Mouse (Mus musculus): ENCODE measurements around the gene Arpc1a. TPM values are rescaled to one million over a fixed set of nuclear protein-coding genes. Genes with fewer than 3 reads are reported as not detected.
"Not testable (repeated sequence)": the region's sequence is repeated elsewhere in the genome, so short reads cannot be mapped to it uniquely, and the experiment has no call there.

Gene Arpc1a
- total RNA-seq, 1 experiment from 2014 or later = 51.2 TPM

- no peak for ATAC-seq (replicated peaks in 1 of 2; ENCODE audit: insufficient read depth in 1 of 2, low FRiP score in 2 of 2, low TSS enrichment in 1 of 2, low read depth in 1 of 2, poor library complexity in 2 of 2, severe bottlenecking in 2 of 2)
These were observed 39.8 kb downstream of the Arpc1a start for GRCm38 (mm10) chr5:145123396-145123795.

GRCm38 (mm10) chr5:145126580-145126979 is 43.0 kb downstream of the Arpc1a start:
- no peak for ATAC-seq (replicated peaks in 1 of 2; ENCODE audit: insufficient read depth in 1 of 2, low FRiP score in 2 of 2, low TSS enrichment in 1 of 2, low read depth in 1 of 2, poor library complexity in 2 of 2, severe bottlenecking in 2 of 2)

GRCm38 (mm10) chr5:145129124-145129523 is 45.5 kb downstream of the Arpc1a start:
- ATAC-seq (replicated peaks in 1 of 2; ENCODE audit: insufficient read depth in 1 of 2, low FRiP score in 2 of 2, low TSS enrichment in 1 of 2, low read depth in 1 of 2, poor library complexity in 2 of 2, severe bottlenecking in 2 of 2) = no peak

GRCm38 (mm10) chr5:145129773-145130172 is 46.1 kb downstream of the Arpc1a start:
- ATAC-seq (replicated peaks in 1 of 2; ENCODE audit: insufficient read depth in 1 of 2, low FRiP score in 2 of 2, low TSS enrichment in 1 of 2, low read depth in 1 of 2, poor library complexity in 2 of 2, severe bottlenecking in 2 of 2) = not testable (repeated sequence)

GRCm38 (mm10) chr5:145130191-145130590 is 46.6 kb downstream of the Arpc1a start:
- no peak for ATAC-seq (replicated peaks in 1 of 2; ENCODE audit: insufficient read depth in 1 of 2, low FRiP score in 2 of 2, low TSS enrichment in 1 of 2, low read depth in 1 of 2, poor library complexity in 2 of 2, severe bottlenecking in 2 of 2)

- 0 out of 4 replicates have a peak, but pooled peaks have one; percentile 13 to 19 for ATAC-seq (replicated peaks in 1 of 2; ENCODE audit: insufficient read depth in 1 of 2, low FRiP score in 2 of 2, low TSS enrichment in 1 of 2, low read depth in 1 of 2, poor library complexity in 2 of 2, severe bottlenecking in 2 of 2)
These were observed 47.4 kb downstream of the Arpc1a start for GRCm38 (mm10) chr5:145130995-145131394.

GRCm38 (mm10) chr5:145133275-145133674 is 49.6 kb downstream of the Arpc1a start:
- not testable (repeated sequence) for ATAC-seq (replicated peaks in 1 of 2; ENCODE audit: insufficient read depth in 1 of 2, low FRiP score in 2 of 2, low TSS enrichment in 1 of 2, low read depth in 1 of 2, poor library complexity in 2 of 2, severe bottlenecking in 2 of 2)

- no peak for ATAC-seq (replicated peaks in 1 of 2; ENCODE audit: insufficient read depth in 1 of 2, low FRiP score in 2 of 2, low TSS enrichment in 1 of 2, low read depth in 1 of 2, poor library complexity in 2 of 2, severe bottlenecking in 2 of 2)
These were observed 55.2 kb downstream of the Arpc1a start for GRCm38 (mm10) chr5:145138836-145139235.

GRCm38 (mm10) chr5:145139571-145140519 is 56.2 kb downstream of the Arpc1a start, which contains the start of the genes Pdap1 and Bud31:
Gene Pdap1 (minus strand): TSS chr5:145140238.
Gene Bud31 (plus strand): TSS chr5:145140362.
- peak; percentile 88 to 90 for ATAC-seq (replicated peaks in 1 of 2; ENCODE audit: insufficient read depth in 1 of 2, low FRiP score in 2 of 2, low TSS enrichment in 1 of 2, low read depth in 1 of 2, poor library complexity in 2 of 2, severe bottlenecking in 2 of 2)

- no peak; a peak in 1 of 4 replicates for ATAC-seq (replicated peaks in 1 of 2; ENCODE audit: insufficient read depth in 1 of 2, low FRiP score in 2 of 2, low TSS enrichment in 1 of 2, low read depth in 1 of 2, poor library complexity in 2 of 2, severe bottlenecking in 2 of 2)
These were observed 57.0 kb downstream of the Arpc1a start for GRCm38 (mm10) chr5:145140611-145141010.

GRCm38 (mm10) chr5:145147748-145148147 is 64.1 kb downstream of the Arpc1a start:
- ATAC-seq (replicated peaks in 1 of 2; ENCODE audit: insufficient read depth in 1 of 2, low FRiP score in 2 of 2, low TSS enrichment in 1 of 2, low read depth in 1 of 2, poor library complexity in 2 of 2, severe bottlenecking in 2 of 2) = no peak

GRCm38 (mm10) chr5:145149294-145149693 is 65.7 kb downstream of the Arpc1a start:
- no peak for ATAC-seq (replicated peaks in 1 of 2; ENCODE audit: insufficient read depth in 1 of 2, low FRiP score in 2 of 2, low TSS enrichment in 1 of 2, low read depth in 1 of 2, poor library complexity in 2 of 2, severe bottlenecking in 2 of 2)

- ATAC-seq (replicated peaks in 1 of 2; ENCODE audit: insufficient read depth in 1 of 2, low FRiP score in 2 of 2, low TSS enrichment in 1 of 2, low read depth in 1 of 2, poor library complexity in 2 of 2, severe bottlenecking in 2 of 2) = no peak
These were observed 69.1 kb downstream of the Arpc1a start for GRCm38 (mm10) chr5:145152690-145153089.

Other genes starting within 250 kb of the Arpc1a start
- gene Smurf1, start 118.0 kb upstream of the Arpc1a start, total RNA-seq (2017) = 7.9 and 10.4 TPM in 2 replicates
- not detected in 2 replicates for gene Gm4871, start 51.1 kb upstream of the Arpc1a start, total RNA-seq (2017)
- gene 1700018F24Rik, start 40.8 kb upstream of the Arpc1a start, total RNA-seq (2017) = not detected in 2 replicates
- gene Kpna7, start 200 bp downstream of the Arpc1a start, total RNA-seq (2017) = not detected in 2 replicates
- gene Arpc1b, start 30.4 kb downstream of the Arpc1a start, total RNA-seq (2017) = 124 and 175 TPM in 2 replicates
- gene Pdap1, start 56.4 kb downstream of the Arpc1a start, total RNA-seq (2017) = 106 and 177 TPM in 2 replicates
- gene Bud31, start 56.5 kb downstream of the Arpc1a start, total RNA-seq (2017) = 236 and 293 TPM in 2 replicates
- 16.7 and 20.0 TPM in 2 replicates for gene Ptcd1, start 83.3 kb downstream of the Arpc1a start, total RNA-seq (2017)
- 44.4 and 44.5 TPM in 2 replicates for gene Cpsf4, start 83.4 kb downstream of the Arpc1a start, total RNA-seq (2017)
- gene Atp5j2, start 108.2 kb downstream of the Arpc1a start, total RNA-seq (2017) = 48.2 and 118 TPM in 2 replicates
- gene Zkscan14, start 118.0 kb downstream of the Arpc1a start, total RNA-seq (2017) = 30.3 and 38.6 TPM in 2 replicates
- gene Zkscan5, start 120.7 kb downstream of the Arpc1a start, total RNA-seq (2017) = 7.1 and 10.1 TPM in 2 replicates
- gene Zfp655, start 147.9 kb downstream of the Arpc1a start, total RNA-seq (2017) = 51.3 and 62.6 TPM in 2 replicates
- gene Zscan25, start 196.7 kb downstream of the Arpc1a start, total RNA-seq (2017) = 6.6 and 10.6 TPM in 2 replicates

Data from hematopoietic stem cell, adult 5-6 weeks (primary cell).